Mouse (Mus musculus): ENCODE measurements at regions not wholly inside any gene's neighbourhood (a gene's known extent, or its start where the extent isn't known, plus 50 kb on each side); places are given as distances from the start of the nearest gene placed in this dataset.

DNA sequence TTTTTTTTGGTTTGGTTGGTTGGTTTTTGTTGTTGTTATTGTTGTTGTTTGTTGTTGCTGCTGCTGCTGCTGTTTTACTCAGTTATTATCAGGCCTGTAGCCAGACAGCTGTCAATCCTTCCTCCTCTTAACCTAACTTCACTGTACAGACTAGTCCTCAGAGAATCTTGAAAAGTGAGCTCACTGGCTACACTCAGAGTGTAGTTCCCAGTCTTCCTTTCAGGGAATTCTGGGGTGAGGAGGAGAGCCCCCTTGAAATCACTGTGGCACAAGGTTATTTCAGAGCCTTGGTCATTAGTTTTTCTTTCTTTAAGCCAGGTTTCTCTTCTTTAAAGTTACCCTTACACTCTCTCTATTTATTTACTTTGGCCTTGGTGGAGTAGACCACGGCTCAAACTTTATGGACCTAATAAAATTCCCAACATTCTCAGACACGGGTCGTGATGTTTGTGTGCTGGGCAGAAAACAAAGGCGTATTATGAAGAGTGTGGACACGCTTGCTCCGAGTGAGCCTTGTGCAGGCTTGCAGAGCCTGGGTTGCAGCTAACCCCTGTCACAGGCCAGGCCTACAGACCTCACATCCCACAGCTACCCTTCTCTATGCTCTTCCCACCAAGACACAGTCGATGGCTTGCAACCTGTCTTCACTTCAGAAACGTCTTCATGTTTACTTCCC lies 156.9 kb upstream of the Sfrp2 start:
- Histone ChIP-seq H3K9ac (no peak overlapping the region), H3K4me3 (no peak overlapping the region), H3K27ac (no peak overlapping the region), H3K4me2 (no peak overlapping the region), H3K9me3 (no peaks in the 10 kb centered on the region), H3K36me3 (no peaks in the 10 kb centered on the region), H3K4me1 (no peaks in the 10 kb centered on the region), H3K27me3 (no peaks in the 10 kb centered on the region)
- 49% methylated on average over 8 of the region's 8 CpGs for WGBS
- ATAC-seq (ENCODE audit: borderline replicate concordance, extremely low read depth, low FRiP score, low TSS enrichment): no peak

GRCm38 (mm10) chr3:83620435-83620834 lies 145.7 kb upstream of the Sfrp2 start:
- Histone ChIP-seq H3K9ac (no peak overlapping the region), H3K4me1 (no peaks in the 10 kb centered on the region), H3K27me3 (no peaks in the 10 kb centered on the region), H3K36me3 (no peaks in the 10 kb centered on the region), H3K4me3 (no peak overlapping the region), H3K4me2 (no peak overlapping the region), H3K9me3 (no peaks in the 10 kb centered on the region), H3K27ac (no peak overlapping the region)
- 49% methylated on average over 4 of the region's 4 CpGs for WGBS
- no peak for ATAC-seq (ENCODE audit: borderline replicate concordance, extremely low read depth, low FRiP score, low TSS enrichment)

GRCm38 (mm10) chr3:83633032-83633431 lies 133.1 kb upstream of the Sfrp2 start:
- Histone ChIP-seq H3K4me1 (no peaks in the 10 kb centered on the region), H3K9ac (no peak overlapping the region), H3K36me3 (no peaks in the 10 kb centered on the region), H3K9me3 (no peaks in the 10 kb centered on the region), H3K4me2 (no peak overlapping the region), H3K27ac (no peak overlapping the region), H3K4me3 (no peak overlapping the region), H3K27me3 (no peaks in the 10 kb centered on the region)
- ATAC-seq (ENCODE audit: borderline replicate concordance, extremely low read depth, low FRiP score, low TSS enrichment): no peak
- 86% methylated on average over 9 of the region's 9 CpGs for WGBS

GRCm38 (mm10) chr3:83640433-83640832 lies 125.7 kb upstream of the Sfrp2 start:
- no peak for ATAC-seq (ENCODE audit: borderline replicate concordance, extremely low read depth, low FRiP score, low TSS enrichment)
- H3K27me3 ChIP-seq: no peaks in the 10 kb centered on the region
- no peaks in the 10 kb centered on the region for H3K36me3 ChIP-seq
- no peaks in the 10 kb centered on the region for H3K4me1 ChIP-seq
- H3K4me3 ChIP-seq: no peak overlapping the region
- 62% methylated on average over 4 of the region's 4 CpGs for WGBS
- no peak overlapping the region for H3K9ac ChIP-seq
- H3K4me2 ChIP-seq: no peak overlapping the region
- no peaks in the 10 kb centered on the region for H3K9me3 ChIP-seq
- H3K27ac ChIP-seq: no peak overlapping the region

DNA sequence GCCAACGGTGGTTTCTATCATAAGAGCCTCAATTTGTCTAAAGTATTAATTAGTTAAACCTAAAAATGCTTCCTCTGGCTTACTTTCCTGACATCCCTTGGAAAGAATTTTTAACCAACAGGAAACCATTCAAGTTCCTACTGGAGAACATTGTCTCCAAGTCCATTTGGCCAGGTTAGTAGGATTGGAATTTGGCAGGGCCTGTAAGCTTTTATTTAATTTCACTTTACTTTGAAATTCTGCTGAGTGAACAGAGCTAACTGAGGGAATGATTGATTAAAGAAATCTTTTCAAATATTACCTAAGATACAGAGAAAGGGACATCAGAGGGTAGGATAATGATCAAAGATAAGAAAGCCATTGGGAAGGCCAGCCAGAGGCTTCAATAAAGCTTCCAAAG lies 102.4 kb upstream of the Sfrp2 start:
- Histone ChIP-seq H3K4me1 (no peaks in the 10 kb centered on the region), H3K4me3 (no peak overlapping the region), H3K36me3 (no peaks in the 10 kb centered on the region), H3K4me2 (no peak overlapping the region), H3K9me3 (no peaks in the 10 kb centered on the region), H3K27ac (no peak overlapping the region), H3K9ac (no peak overlapping the region), H3K27me3 (no peaks in the 10 kb centered on the region)
- no peak for ATAC-seq (ENCODE audit: borderline replicate concordance, extremely low read depth, low FRiP score, low TSS enrichment)
- WGBS: 67% methylated on average over 1 of the region's 1 CpGs

- Histone ChIP-seq H3K36me3 (no peaks in the 10 kb centered on the region), H3K27ac (no peak overlapping the region), H3K4me2 (no peak overlapping the region), H3K4me3 (no peak overlapping the region), H3K9ac (no peak overlapping the region), H3K27me3 (no peaks in the 10 kb centered on the region), H3K9me3 (no peaks in the 10 kb centered on the region), H3K4me1 (no peaks in the 10 kb centered on the region)
- WGBS: 86% methylated on average over 5 of the region's 5 CpGs
- no peak for ATAC-seq (ENCODE audit: borderline replicate concordance, extremely low read depth, low FRiP score, low TSS enrichment)
These were observed 90.0 kb upstream of the Sfrp2 start for GRCm38 (mm10) chr3:83676147-83676546.

GRCm38 (mm10) chr3:83686611-83687010 lies 79.5 kb upstream of the Sfrp2 start:
- Histone ChIP-seq H3K9ac (no peak overlapping the region), H3K36me3 (no peaks in the 10 kb centered on the region), H3K4me3 (no peak overlapping the region), H3K27ac (no peak overlapping the region), H3K27me3 (no peaks in the 10 kb centered on the region), H3K4me1 (0 out of 2 replicates have a peak, but pooled peaks cover 3% of the 10 kb centered on the region), H3K9me3 (no peaks in the 10 kb centered on the region), H3K4me2 (no peak overlapping the region)
- 94% methylated on average over 15 of the region's 15 CpGs for WGBS
- ATAC-seq (ENCODE audit: borderline replicate concordance, extremely low read depth, low FRiP score, low TSS enrichment): no peak

DNA sequence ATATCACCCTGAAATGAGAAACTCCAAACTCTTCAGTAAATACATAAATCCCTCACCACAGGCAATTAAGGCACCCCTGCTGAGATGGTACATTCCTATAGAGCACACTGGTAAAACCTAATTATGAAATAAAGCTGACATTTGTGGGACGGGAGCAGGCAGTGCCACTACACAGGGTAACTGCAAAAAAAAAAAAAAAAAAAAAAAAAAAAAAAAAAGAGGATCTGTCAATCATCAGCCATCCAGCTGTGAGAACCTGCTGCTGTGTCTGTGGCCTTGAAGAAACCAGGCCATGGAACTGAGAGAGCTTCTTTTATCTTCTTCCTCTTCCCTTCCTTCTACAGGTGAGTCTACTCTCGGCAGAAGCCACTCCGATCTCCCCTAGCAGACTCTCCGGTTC lies 78.6 kb upstream of the Sfrp2 start:
- Histone ChIP-seq H3K4me2 (no peak overlapping the region), H3K4me1 (0 out of 2 replicates have a peak, but pooled peaks cover 3% of the 10 kb centered on the region), H3K36me3 (no peaks in the 10 kb centered on the region), H3K4me3 (no peak overlapping the region), H3K9ac (no peak overlapping the region), H3K9me3 (no peaks in the 10 kb centered on the region), H3K27me3 (no peaks in the 10 kb centered on the region), H3K27ac (no peak overlapping the region)
- 80% methylated on average over 4 of the region's 4 CpGs for WGBS
- no peak for ATAC-seq (ENCODE audit: borderline replicate concordance, extremely low read depth, low FRiP score, low TSS enrichment)

GRCm38 (mm10) chr3:83689068-83689976 lies 76.8 kb upstream of the Sfrp2 start:
- no peaks in the 10 kb centered on the region for H3K36me3 ChIP-seq
- H3K4me2 ChIP-seq: no peak overlapping the region
- 0 out of 2 replicates have a peak, but pooled peaks cover 3% of the 10 kb centered on the region for H3K4me1 ChIP-seq
- H3K9me3 ChIP-seq: no peaks in the 10 kb centered on the region
- no peak overlapping the region for H3K4me3 ChIP-seq
- no peak overlapping the region for H3K27ac ChIP-seq
- H3K27me3 ChIP-seq: no peaks in the 10 kb centered on the region
- 49% methylated on average over 12 of the region's 12 CpGs for WGBS
- no peak for ATAC-seq (ENCODE audit: borderline replicate concordance, extremely low read depth, low FRiP score, low TSS enrichment)
- no peak overlapping the region for H3K9ac ChIP-seq

- H3K4me3 ChIP-seq: no peak overlapping the region
- no peak overlapping the region for H3K9ac ChIP-seq
- no peak overlapping the region for H3K27ac ChIP-seq
- no peaks in the 10 kb centered on the region for H3K36me3 ChIP-seq
- no peak overlapping the region for H3K4me2 ChIP-seq
- WGBS: 21% methylated on average over 5 of the region's 5 CpGs
- no peak for ATAC-seq (ENCODE audit: borderline replicate concordance, extremely low read depth, low FRiP score, low TSS enrichment)
- H3K27me3 ChIP-seq: no peaks in the 10 kb centered on the region
- H3K9me3 ChIP-seq: no peaks in the 10 kb centered on the region
- 0 out of 2 replicates have a peak, but pooled peaks cover 2% of the 10 kb centered on the region for H3K4me1 ChIP-seq
These were observed 71.6 kb upstream of the Sfrp2 start for GRCm38 (mm10) chr3:83694505-83694904.

GRCm38 (mm10) chr3:83699751-83700150 lies 66.4 kb upstream of the Sfrp2 start:
- 75% methylated on average over 3 of the region's 3 CpGs for WGBS
- ATAC-seq (ENCODE audit: borderline replicate concordance, extremely low read depth, low FRiP score, low TSS enrichment): no peak
- Histone ChIP-seq H3K4me1 (no peaks in the 10 kb centered on the region), H3K9me3 (no peaks in the 10 kb centered on the region), H3K27me3 (no peaks in the 10 kb centered on the region), H3K36me3 (no peaks in the 10 kb centered on the region), H3K27ac (no peak overlapping the region), H3K4me3 (no peak overlapping the region), H3K4me2 (no peak overlapping the region), H3K9ac (no peak overlapping the region)

- no peaks in the 10 kb centered on the region for H3K36me3 ChIP-seq
- no peaks in the 10 kb centered on the region for H3K9me3 ChIP-seq
- H3K27me3 ChIP-seq: no peaks in the 10 kb centered on the region
- H3K4me3 ChIP-seq: no peak overlapping the region
- no peaks in the 10 kb centered on the region for H3K4me1 ChIP-seq
- no peak overlapping the region for H3K27ac ChIP-seq
- no peak overlapping the region for H3K9ac ChIP-seq
- no peak overlapping the region for H3K4me2 ChIP-seq
- 54% methylated on average over 1 of the region's 1 CpGs for WGBS
- no peak for ATAC-seq (ENCODE audit: borderline replicate concordance, extremely low read depth, low FRiP score, low TSS enrichment)
These were observed 65.0 kb upstream of the Sfrp2 start for GRCm38 (mm10) chr3:83701075-83701474.

Measured in lung, embryonic 15.5 days (tissue).